Comparison of ENCODE assay signal across 10 mouse cellular contexts in the genomic region with DNA sequence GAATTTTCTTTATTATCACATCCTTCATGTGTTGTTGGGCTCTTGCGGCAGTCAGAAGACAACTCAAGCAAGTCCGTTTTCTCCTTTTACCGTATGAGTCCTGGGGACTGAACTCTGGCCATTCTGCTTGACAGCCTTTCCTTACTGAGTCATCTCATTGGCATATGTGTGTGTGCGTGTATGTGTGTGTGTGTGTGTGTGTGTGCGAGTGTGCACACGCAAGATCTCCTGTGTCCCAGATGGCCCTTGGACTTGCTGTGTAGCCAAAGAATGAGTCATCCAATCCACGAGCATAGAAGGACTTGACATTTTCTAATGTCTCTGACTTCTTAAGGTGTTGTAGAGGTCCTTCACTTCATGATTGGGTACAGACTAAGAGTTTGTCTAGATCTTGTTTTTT.
"Had no signal": no experiment of that assay in that cellular context is flagged by ENCODE, and none has a peak within 500 bp of the region (broad histone marks: within the 10 kb centered on the region; RNA-seq: fewer than 3 reads in every experiment).

No protein-coding gene starts in this region.

- ATAC-seq: lung, postnatal 0 days; midbrain, embryonic 13.5 days; midbrain, embryonic 15.5 days had no signal

- DNase-seq: lung, adult 2 months; lung, postnatal 14 days; lung, postnatal 36 days; right cerebral cortex, postnatal 14 days; thymus, adult 2 months; thymus, postnatal 25 days; thymus, postnatal 4 days had no signal
